Mouse (Mus musculus) lung, embryonic 16.5 days (tissue): ENCODE measurements around the gene Vmn1r28. TPM values are rescaled to one million over a fixed set of nuclear protein-coding genes. Genes with fewer than 3 reads are reported as not detected.
"Not testable (repeated sequence)": the region's sequence is repeated elsewhere in the genome, so short reads cannot be mapped to it uniquely, and the experiment has no call there.

ENCODE experiments used
- ATAC-seq: fragments of 200-750 bp; cut with Nextera tagmentation; 2 replicates; pipeline ENCODE4 v1.8.0; 2017; ENCODE audit warnings: low read depth, mild to moderate bottlenecking, moderate library complexity
- H3K27ac ChIP-seq: fragments of 300-500 bp; sonication (generic); 2 replicates; pipeline ENCODE4 v1.5.1; 2014; ENCODE audit warnings: mild to moderate bottlenecking, control low read depth, low read length
- H3K27me3 ChIP-seq: fragments of 300-500 bp; sonication (generic); 2 replicates; pipeline ENCODE4 v1.6.1; 2014; ENCODE audit warnings: low read depth, low read length, mixed read lengths; ENCODE audit not compliant: control insufficient read depth, insufficient read depth
- H3K36me3 ChIP-seq: fragments of 300-500 bp; sonication (generic); 2 replicates; pipeline ENCODE4 v1.6.1; 2014; ENCODE audit warnings: low read length; ENCODE audit not compliant: control insufficient read depth, insufficient read depth
- H3K4me1 ChIP-seq: fragments of 300-500 bp; sonication (generic); replicated peaks from 2 replicates; pipeline ENCODE4 v1.6.1; 2014; ENCODE audit warnings: low read length, mixed read lengths; ENCODE audit not compliant: control insufficient read depth, insufficient read depth
- H3K4me2 ChIP-seq: fragments of 300-500 bp; sonication (generic); 2 replicates; pipeline ENCODE4 v1.6.1; 2014; ENCODE audit warnings: low read depth, low read length, control low read depth
- H3K4me3 ChIP-seq: fragments of 300-500 bp; sonication (generic); 2 replicates; pipeline ENCODE4 v1.5.1; 2014; ENCODE audit warnings: mild to moderate bottlenecking, low read length, control low read depth
- H3K9ac ChIP-seq: fragments of 300-500 bp; sonication (generic); 2 replicates; pipeline ENCODE4 v1.6.1; 2014; ENCODE audit warnings: low read length, control low read depth
- H3K9me3 ChIP-seq: fragments of 300-500 bp; sonication (generic); 2 replicates; pipeline ENCODE4 v1.6.1; 2016; ENCODE audit warnings: low read length; ENCODE audit not compliant: control insufficient read depth
- WGBS: fragments of 180-500 bp; shearing (Covaris S2); extraction: QIAGEN DNeasy Blood & Tissue Kit; methylation state at CpG from one replicate; pipeline ENCODE4 v1.1.7; 2014; 5-methylcytosine and 5-hydroxymethylcytosine counted together
- polyA plus RNA-seq: library from polyadenylated mRNA; unstranded; fragments of >200 nt; fragmentation: Nextera tagmentation; extraction: Ambion mirVana; gene quantifications from 2 replicates; pipeline ENCODE4 v1.2.1, GENCODE M21; 2015

The Vmn1r28 gene
- polyA plus RNA-seq: not detected in 2 replicates

DNA sequence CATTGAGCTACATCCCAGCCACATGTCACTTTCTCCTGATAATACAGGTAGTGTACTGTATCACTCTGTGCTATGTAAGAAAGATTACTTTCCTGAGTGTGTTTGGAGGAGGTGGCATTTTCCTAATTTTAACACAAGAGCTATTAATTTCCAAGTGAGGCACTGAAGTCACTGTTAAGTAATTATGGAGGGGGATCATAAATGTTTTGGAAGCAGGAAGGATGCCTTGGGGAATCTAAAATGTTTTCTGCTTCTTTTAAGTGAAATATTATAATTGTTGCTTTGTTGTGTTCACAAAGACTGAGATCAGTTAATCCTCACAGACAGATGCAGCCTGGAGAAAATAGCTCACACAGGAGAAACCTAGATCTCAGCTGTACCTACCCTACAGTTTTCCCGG, at the start of gene Vmn1r28:
Vmn1r28 (plus strand) TSS at position 301 of the 400 bp plus-strand sequence.
- no peaks in the 10 kb centered on the region for H3K27me3 ChIP-seq
- 85% methylated on average over 1 of the region's 1 CpGs for WGBS
- H3K9ac ChIP-seq: no peak within 1 kb of the TSS
- H3K36me3 ChIP-seq: no peaks in the 10 kb centered on the region
- no peaks in the 10 kb centered on the region for H3K4me1 ChIP-seq
- H3K4me3 ChIP-seq: no peak within 1 kb of the TSS
- ATAC-seq: no peak
- H3K4me2 ChIP-seq: no peak within 1 kb of the TSS
- H3K9me3 ChIP-seq: no peaks in the 10 kb centered on the region
- H3K27ac ChIP-seq: no peak within 1 kb of the TSS

DNA sequence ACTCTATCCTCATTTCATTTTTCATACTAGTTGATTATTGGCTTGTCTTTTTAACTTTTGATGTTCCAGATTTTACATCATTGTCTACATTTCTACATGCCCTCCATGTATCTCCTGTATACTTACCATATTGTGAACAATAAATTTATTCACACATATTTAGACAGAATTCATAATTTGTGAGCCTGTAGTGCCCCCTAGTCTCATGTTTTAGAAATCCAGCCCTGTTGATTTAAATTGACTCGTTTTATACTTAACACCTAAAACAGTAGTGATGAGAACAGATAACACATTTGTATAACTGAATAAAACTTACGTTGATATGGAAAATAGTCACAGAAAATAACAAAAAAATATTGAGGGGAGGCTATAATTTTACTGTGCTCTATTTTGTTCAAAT, 45.7 kb upstream of the Vmn1r28 start:
- Histone ChIP-seq H3K27ac (no peak overlapping the region), H3K4me3 (no peak overlapping the region), H3K27me3 (no peaks in the 10 kb centered on the region), H3K36me3 (no peaks in the 10 kb centered on the region), H3K9me3 (no peaks in the 10 kb centered on the region), H3K4me2 (no peak overlapping the region), H3K9ac (no peak overlapping the region), H3K4me1 (no peaks in the 10 kb centered on the region)
- ATAC-seq: no peak
- WGBS: 64% methylated on average over 2 of the region's 2 CpGs

DNA sequence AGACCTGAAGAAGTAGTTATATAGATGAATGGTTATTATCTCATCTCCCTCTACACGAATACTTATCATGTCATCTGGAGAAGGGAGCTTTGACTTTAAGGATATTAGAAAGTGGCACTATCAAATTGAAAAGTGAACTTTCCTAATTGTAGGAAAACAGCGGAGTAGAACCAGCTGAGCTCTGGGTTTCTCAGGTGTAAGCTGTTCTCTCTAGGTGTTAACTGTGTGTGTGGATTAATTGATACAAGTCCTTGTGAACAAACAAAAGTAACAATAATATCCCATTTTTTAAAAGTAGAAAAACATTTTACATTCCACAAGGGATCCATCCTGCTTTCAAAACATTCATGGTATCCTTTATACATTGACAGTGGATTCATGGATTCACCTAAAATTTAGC, 43.1 kb upstream of the Vmn1r28 start, which contains the start of gene Vmn1r27:
Vmn1r27 (minus strand) TSS at position 101 of the 400 bp plus-strand sequence.
- no peak within 1 kb of the TSS for H3K9ac ChIP-seq
- no peak for ATAC-seq
- no peaks in the 10 kb centered on the region for H3K9me3 ChIP-seq
- no peaks in the 10 kb centered on the region for H3K27me3 ChIP-seq
- WGBS: 83% methylated on average over 2 of the region's 2 CpGs
- H3K4me2 ChIP-seq: no peak within 1 kb of the TSS
- no peaks in the 10 kb centered on the region for H3K4me1 ChIP-seq
- H3K36me3 ChIP-seq: no peaks in the 10 kb centered on the region
- no peak within 1 kb of the TSS for H3K4me3 ChIP-seq
- no peak within 1 kb of the TSS for H3K27ac ChIP-seq

DNA sequence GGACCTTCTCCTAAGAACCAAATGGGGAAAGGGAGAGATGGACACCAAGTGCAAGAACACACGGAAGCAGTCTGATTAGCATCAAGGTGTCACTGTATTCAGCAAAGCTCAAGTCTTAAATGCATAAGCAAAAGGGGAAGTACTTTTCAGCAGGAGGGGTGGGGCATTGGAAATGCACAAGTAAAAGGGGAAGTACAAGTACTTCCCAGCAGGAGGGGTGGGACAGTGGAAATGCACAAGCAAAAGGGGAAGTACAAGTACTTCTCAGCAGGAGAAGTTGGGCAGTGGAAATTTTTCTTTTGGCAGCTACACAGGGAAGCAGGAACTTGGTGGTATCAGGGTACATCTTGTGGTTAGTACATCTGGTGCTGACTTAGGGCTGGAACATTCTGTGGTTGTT, 17.8 kb downstream of the Vmn1r28 start:
- not testable (repeated sequence) for H3K4me2 ChIP-seq, H3K27ac ChIP-seq, H3K9me3 ChIP-seq, H3K4me1 ChIP-seq, ATAC-seq, H3K4me3 ChIP-seq, H3K36me3 ChIP-seq, H3K27me3 ChIP-seq, H3K9ac ChIP-seq
- 90% methylated on average over 1 of the region's 1 CpGs for WGBS

DNA sequence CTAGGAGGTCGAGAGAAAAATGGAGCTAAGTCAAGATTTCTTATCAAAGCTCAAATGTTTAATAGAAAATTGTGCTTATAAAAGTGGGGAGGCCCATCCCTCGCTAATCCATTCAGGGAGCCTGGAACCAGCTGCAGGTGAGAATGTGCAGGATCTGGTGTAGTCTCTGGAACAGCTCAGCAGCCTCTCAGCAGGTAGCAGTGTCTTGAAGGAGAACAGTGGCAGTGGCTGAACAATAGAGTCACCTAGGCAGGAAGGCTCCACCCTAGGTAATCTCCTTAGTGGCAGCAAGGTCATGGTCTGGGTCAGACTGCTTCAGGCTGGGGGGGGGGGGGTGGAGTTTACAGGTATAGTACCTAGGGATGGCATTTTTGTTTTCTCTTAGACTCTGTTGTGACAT, 30.4 kb downstream of the Vmn1r28 start:
- no peaks in the 10 kb centered on the region for H3K4me1 ChIP-seq

DNA sequence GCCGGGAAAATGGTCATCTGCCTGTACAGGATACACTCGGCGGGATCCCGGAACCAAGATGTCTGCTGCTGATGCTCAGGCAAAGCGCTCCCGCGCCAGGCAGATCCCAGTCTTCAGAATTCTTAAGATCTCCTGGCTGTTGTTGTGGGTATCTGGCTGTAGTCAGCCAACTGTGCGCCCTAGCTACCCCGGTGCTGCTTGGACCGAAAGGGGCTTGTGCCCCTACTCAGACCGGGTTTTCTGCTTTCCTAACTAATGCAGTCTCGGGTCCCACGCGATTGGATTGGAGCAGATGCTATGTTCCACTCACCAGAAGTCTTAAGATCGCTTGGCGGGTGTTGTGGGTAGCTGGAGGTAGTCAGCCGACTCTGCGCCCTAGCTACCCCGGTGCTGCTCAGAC, 36.7 kb downstream of the Vmn1r28 start:
- not testable (repeated sequence) for H3K4me2 ChIP-seq, ATAC-seq, H3K4me3 ChIP-seq, H3K4me1 ChIP-seq, H3K27me3 ChIP-seq, H3K36me3 ChIP-seq, H3K9me3 ChIP-seq, H3K9ac ChIP-seq, H3K27ac ChIP-seq
- 77% methylated on average over 19 of the region's 19 CpGs for WGBS

More for the DNA sequence above, 30.4 kb downstream of the Vmn1r28 start:
- no peaks in the 10 kb centered on the region for H3K27me3 ChIP-seq
- H3K4me3 ChIP-seq: no peak overlapping the region
- no peak for ATAC-seq
- H3K4me2 ChIP-seq: no peak overlapping the region
- H3K9me3 ChIP-seq: no peaks in the 10 kb centered on the region
- no peak overlapping the region for H3K27ac ChIP-seq
- no peak overlapping the region for H3K9ac ChIP-seq
- H3K36me3 ChIP-seq: no peaks in the 10 kb centered on the region
- 60% methylated on average over 2 of the region's 2 CpGs for WGBS

DNA sequence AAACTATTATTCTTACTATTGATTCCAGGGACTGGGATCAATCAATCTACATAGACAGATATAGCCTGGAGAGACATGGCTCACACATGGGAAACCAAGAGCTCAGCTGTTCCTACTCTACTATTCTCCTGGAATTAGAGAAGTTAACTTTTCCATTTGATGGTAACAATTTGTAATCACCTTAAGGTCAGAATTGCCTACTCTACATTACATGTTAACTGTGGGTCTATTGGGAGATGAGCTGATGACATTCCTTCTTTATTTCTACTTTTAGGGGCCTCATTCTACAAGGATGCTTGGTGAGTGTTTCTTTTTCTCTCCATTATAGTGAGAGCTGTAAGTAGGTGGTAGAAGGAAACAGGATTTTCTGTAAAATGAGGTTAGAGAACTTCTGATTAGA, 39.4 kb downstream of the Vmn1r28 start, which contains the start of gene Vmn1r29:
Vmn1r29 (plus strand) TSS at position 301 of the 400 bp plus-strand sequence.
- no peak for ATAC-seq
- no peak within 1 kb of the TSS for H3K27ac ChIP-seq
- H3K4me2 ChIP-seq: no peak within 1 kb of the TSS
- H3K27me3 ChIP-seq: no peaks in the 10 kb centered on the region
- no peak within 1 kb of the TSS for H3K9ac ChIP-seq
- H3K9me3 ChIP-seq: no peaks in the 10 kb centered on the region
- H3K4me1 ChIP-seq: no peaks in the 10 kb centered on the region
- no peak within 1 kb of the TSS for H3K4me3 ChIP-seq
- no peaks in the 10 kb centered on the region for H3K36me3 ChIP-seq

Other genes with a start within 250 kb of the Vmn1r28 start
- not detected in 2 replicates for gene Vmn1r26, start 246.9 kb upstream of the Vmn1r28 start, polyA plus RNA-seq
- not detected in 2 replicates for gene Vmn1r27, start 43.2 kb upstream of the Vmn1r28 start, polyA plus RNA-seq
- gene Vmn1r29, start 39.5 kb downstream of the Vmn1r28 start, polyA plus RNA-seq: not detected in 2 replicates
- gene Vmn1r30, start 181.3 kb downstream of the Vmn1r28 start, polyA plus RNA-seq: not detected in 2 replicates
- not detected in 2 replicates for gene Vmn1r31, start 213.3 kb downstream of the Vmn1r28 start, polyA plus RNA-seq